Mouse (Mus musculus): Measurements from ENCODE around the gene Htr1f.
A peak's percentile ranks its signal among the peaks of the same experiment; 100 is the strongest.

Htr1f gene

DNA sequence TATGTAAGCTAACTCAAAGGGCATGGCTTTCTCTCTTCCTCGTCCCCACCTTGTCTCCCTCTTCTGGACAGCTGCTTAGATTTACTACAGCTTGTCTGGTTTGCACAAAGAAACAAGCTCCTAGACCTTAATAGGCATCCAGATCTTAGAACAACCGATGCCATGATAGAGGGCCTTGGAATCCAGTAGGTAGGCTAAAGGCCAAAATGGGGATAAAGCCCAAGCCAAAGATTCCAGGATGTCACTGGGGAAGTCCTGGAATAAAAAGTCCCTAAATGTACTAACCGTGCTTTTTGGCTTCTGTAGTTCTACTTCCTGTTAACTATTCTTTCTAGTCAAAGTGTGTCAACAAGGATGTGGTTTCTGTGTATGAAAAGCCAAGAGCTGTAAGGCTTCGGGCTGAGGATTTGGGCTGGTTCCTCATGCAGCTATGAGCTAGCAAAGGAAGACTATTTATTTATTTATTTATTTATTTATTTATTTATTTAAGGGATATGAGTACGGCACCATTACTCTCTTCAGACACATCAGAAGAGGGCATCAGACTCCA lies 163.9 kb downstream of the Htr1f start:
- DNase-seq = no peak

DNA sequence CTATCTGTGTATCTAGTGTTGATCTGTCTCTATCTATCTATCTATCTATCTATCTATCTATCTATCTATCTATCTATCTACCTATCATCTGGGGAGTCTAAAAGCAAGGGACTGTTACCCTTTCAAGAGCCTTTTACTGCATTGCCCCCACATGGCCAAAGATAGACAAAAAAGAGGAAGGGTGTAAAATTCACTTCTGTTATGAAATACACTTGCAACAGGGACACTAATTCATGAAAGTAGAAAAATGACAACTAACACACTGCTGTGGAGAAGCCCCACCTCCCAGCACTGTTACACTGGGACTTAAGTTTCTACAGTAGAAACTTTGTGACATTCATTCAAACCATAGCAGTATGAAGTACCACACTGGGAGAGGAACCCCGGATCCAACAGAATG lies 170.9 kb downstream of the Htr1f start:
- DNase-seq = no peak

GRCm38 (mm10) chr16:64934011-64934410 lies 171.6 kb downstream of the Htr1f start:
- no peak for DNase-seq

- DNase-seq = no peak
Observed at GRCm38 (mm10) chr16:64923500-64923899, 182.2 kb downstream of the Htr1f start.

GRCm38 (mm10) chr16:64908747-64909146 lies 196.9 kb downstream of the Htr1f start:
- DNase-seq = no peak

DNA sequence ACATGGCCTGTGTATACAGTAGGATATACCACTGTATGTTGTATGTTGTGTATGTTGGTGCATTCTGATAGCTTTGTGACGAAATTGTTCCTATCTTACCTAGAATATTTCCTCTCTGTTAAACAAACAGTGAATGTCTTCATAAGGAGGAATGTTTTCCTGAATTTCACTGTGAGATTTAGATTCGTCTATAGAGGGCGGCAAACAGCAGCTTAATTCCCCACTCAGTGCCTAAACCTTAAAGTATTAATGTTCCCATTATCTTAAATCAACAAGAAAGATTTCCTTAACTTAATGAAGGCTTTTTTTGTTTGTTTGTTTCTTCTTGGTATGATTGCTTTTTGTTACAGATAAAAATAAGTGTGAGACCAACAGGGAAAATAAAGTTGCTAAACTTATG lies 198.5 kb downstream of the Htr1f start:
- peak; percentile 19 for DNase-seq

- DNase-seq = no peak
Observed at GRCm38 (mm10) chr16:64903328-64903727, 202.3 kb downstream of the Htr1f start.

DNA sequence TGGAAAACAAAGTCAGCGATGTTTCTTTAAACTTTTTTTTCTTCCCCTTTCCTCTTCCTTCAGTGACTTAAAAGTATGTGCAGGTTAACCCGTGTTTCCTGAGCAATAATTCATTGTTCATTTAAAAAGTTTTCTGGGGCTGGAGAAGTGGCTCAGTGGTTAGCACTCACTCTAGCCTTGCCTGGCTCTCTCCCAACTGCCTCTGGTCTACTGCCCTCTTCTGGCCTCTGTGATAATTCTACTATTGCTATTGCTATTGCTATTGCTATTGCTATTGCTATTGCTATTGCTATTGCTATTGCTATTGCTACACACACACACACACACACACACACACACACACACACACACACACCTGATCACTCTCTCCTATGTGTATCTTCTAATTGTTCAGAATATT lies 206.6 kb downstream of the Htr1f start:
- peak; percentile 20 for DNase-seq

- DNase-seq = no peak
Observed at GRCm38 (mm10) chr16:64889496-64889895, 216.2 kb downstream of the Htr1f start.

DNA sequence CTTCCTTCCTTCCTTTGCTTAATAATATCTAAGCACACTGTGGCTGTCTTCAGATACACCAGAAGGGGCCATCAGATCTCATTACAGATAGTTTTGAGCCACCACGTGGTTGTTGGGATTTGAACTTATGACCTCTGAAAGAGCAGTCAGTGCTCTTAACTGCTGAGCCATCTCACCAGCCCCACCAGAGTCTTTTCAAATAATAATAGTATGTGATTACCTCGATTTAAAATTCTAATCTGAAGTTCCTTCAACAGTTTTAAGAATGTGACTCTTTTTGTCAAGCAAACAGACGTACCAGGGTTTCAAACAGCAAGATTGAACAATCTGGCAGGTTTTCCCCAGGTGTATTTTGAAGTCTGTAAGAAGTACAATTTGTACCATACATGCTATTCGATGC lies 220.1 kb downstream of the Htr1f start:
- no peak for DNase-seq

DNA sequence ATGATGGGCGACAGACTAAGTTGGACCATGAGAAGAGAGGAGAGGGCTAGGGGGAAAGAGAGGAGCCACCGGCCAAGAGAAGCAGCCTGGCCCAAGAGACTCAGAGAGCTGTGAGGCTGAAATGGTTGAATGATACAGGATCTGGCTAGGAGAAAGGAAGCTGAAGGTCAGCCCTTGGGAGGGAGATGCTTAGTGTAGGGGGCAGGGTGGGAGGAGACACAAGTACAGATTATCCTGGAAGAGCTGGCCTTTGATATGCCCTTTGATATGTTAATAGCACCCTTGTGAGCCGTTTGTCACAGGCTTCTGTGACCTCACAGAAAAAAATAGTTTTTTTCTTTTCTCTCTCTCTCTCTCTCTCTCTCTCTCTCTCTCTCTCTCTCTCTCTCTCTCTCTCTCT lies 220.5 kb downstream of the Htr1f start:
- no peak for DNase-seq

GRCm38 (mm10) chr16:64884420-64884838 lies 221.2 kb downstream of the Htr1f start:
- peak; percentile 13 for DNase-seq

DNA sequence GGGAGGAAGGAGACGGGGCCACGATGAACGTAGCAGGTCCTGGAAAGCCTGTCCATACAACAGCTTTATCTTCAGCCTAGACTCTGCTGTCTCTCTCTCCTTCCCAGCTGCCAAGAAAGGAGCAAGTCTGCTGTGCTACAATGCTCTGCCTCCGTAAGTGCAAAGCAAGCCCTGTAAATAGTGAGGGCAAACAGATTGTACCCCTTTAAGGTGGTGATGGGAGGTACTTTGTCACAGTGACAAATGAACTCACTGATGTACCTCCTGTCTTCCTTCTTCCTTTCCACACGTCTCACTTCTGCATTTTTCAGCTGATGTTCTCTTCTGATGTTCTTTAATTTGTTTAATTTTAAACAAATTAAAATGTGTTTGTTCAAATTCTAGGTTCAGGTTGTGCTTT lies 221.8 kb downstream of the Htr1f start:
- no peak for DNase-seq

DNA sequence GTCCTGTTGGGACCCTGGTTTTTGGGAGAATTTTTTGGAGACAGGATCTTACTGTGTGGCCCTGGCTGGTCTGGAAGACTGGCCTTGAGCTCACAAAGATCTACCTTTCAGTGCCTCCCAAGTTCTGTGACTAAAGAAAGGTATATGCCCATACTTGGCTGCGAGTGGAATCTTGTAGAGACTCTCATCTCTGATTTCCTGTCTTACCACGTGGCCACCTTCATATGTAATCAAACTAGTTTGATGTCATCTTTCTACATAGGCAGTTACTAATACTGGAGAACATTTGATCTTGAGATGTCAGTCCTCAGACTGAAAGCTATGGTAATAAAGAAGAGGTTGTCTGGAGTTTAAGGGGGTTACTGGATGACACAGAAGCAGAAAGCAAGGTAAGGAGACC lies 224.2 kb downstream of the Htr1f start:
- DNase-seq = no peak

DNA sequence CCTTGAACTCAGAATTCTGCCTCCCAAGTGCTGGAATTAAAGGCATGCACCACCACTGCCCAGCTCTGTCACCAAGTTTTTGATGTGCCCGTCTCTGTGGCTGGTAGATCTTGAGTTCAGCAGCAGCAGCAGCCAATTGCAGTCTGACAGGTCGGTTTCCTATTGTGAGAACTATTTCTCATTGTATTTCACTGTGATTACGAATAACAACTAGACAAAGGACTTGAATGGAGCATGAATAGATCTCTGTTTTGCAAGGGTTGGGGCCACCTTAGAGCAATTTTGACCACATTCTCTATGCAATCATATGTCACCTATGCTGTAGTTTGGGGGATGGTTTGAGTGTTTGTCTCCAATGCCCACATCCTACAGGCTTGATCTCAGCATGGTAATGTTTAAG lies 224.7 kb downstream of the Htr1f start:
- DNase-seq = no peak

DNA sequence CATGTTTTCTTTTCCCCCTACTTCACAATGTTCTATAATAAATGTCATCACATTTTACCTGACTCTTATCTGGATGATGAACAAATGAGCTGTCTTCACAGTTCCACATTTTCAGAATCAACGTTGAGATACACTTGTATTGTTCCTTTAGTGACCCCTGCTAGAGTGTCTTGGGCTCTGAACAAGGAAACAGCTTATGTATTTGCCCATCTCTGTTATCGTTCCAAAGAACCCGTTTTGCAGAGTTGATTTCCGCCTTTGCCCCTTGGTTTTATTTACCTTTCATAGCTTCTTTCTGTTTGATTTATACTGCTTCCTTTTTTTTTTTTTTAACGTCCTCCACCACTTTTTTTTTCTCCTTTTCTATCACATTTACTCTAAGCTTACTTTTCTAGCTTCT lies 225.9 kb downstream of the Htr1f start:
- DNase-seq = no peak

DNA sequence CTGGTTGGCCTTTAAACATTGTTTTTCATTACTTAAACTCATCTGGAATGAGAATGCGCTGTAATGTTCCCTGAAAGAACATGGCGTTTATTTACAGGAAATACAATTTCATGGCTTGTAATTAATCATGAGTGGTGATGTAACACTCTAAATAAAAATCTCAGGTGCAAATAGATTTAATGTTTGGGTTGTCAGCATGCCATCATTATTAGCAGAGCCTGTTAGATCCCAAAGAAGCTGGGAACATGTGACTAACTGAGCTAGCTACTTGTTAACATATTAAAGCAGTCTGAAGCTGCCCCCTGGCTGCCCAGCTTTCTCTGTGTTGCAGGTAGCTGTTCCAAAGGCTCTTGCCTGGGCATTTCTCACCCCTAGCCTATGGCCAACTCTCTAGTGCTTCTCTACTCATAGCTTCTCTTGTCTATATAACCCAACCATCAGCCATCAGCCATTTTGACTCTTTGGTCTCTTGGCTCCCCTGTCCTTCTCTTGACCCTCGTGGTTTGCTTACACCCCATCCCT lies 227.0 kb downstream of the Htr1f start:
- DNase-seq = no peak

DNA sequence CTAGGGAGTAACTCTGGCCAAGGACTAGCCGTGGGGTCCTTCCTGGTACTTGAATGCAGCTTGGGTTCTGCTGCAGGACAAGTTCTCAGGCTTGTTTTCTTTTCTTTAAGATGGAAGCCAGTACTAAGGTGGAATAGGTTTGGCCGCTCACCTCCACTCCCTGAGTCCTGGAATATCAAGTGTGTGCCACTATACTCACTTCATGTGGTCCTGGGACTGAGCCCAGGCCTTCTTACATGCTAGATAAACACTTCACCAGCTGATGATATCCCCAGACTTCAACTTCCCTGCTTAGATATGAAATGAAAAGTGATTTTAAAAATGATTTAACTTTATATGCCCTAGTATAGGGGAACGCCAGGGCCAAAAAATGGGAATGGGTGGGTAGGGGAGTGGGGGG lies 228.3 kb downstream of the Htr1f start:
- no peak for DNase-seq

DNA sequence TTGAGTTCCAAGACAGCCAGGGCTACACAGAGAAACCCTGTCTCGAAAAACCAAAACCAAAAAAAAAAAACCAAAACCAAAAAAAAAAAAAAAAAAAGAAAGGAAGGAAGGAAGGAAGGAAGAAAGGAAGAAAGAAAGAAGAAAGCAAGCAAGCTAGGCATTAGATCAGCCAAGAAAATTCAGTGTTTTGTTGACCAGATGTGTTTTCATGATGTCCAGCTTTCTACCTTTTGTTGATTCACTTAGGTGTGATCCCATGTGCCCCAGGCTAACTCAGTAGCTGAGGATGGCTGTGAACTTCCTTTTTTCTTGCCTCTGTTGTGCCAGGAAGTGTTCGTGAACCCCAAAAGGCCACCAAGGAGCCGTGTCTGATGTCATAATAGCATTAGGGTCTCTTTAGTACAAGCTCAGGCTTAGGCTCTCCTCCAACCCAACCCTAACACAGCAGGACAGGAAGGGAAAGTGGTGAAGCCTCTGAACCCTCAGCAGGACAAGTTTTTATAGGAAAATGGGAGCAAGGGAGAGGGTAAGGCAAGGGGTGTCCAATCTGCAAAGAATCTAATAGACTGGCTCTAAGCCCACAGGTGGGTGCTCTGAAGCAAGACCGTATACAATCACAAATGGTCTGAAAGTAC lies 228.9 kb downstream of the Htr1f start:
- no peak for DNase-seq

GRCm38 (mm10) chr16:64875822-64876221 lies 229.8 kb downstream of the Htr1f start:
- DNase-seq = no peak

GRCm38 (mm10) chr16:64875384-64875783 lies 230.3 kb downstream of the Htr1f start:
- DNase-seq = no peak
